Mouse (Mus musculus) midbrain, embryonic 13.5 days (tissue): ENCODE results near the gene Gm10491. TPM values are rescaled to one million over a fixed set of nuclear protein-coding genes. Genes with fewer than 3 reads are reported as not detected.

ENCODE experiments used
- ATAC-seq: fragments of 200-750 bp; cut with Nextera tagmentation; 2 replicates; pipeline ENCODE4 v1.8.0; 2017; ENCODE audit warnings: mild to moderate bottlenecking, moderate TSS enrichment, moderate library complexity
- H3K27ac ChIP-seq: fragments of 300-500 bp; sonication (generic); 2 replicates; pipeline ENCODE4 v1.5.1; 2015; ENCODE audit warnings: inconsistent platforms, mild to moderate bottlenecking, moderate library complexity
- H3K27me3 ChIP-seq: fragments of 300-500 bp; sonication (generic); 2 replicates; pipeline ENCODE4 v1.6.1; 2015; ENCODE audit warnings: mild to moderate bottlenecking, inconsistent platforms
- H3K36me3 ChIP-seq: fragments of 300-500 bp; sonication (generic); 2 replicates; pipeline ENCODE4 v1.6.1; 2015; ENCODE audit warnings: mild to moderate bottlenecking, inconsistent platforms
- H3K4me1 ChIP-seq: fragments of 300-500 bp; sonication (generic); replicated peaks from 2 replicates; pipeline ENCODE4 v1.6.1; 2015; ENCODE audit warnings: inconsistent platforms
- H3K4me2 ChIP-seq: fragments of 300-500 bp; sonication (generic); replicated peaks from 2 replicates; pipeline ENCODE4 v1.6.1; 2015; ENCODE audit warnings: moderate library complexity, mild to moderate bottlenecking, inconsistent platforms
- H3K4me3 ChIP-seq: fragments of 300-500 bp; sonication (generic); replicated peaks from 2 replicates; pipeline ENCODE4 v1.5.1; 2015; ENCODE audit warnings: mild to moderate bottlenecking, inconsistent platforms
- H3K9ac ChIP-seq: fragments of 300-500 bp; sonication (generic); replicated peaks from 2 replicates; pipeline ENCODE4 v1.6.1; 2015; ENCODE audit warnings: mild to moderate bottlenecking, inconsistent platforms
- H3K9me3 ChIP-seq: fragments of 300-500 bp; sonication (generic); 2 replicates; pipeline ENCODE4 v1.6.1; 2016; ENCODE audit warnings: mild to moderate bottlenecking, inconsistent platforms
- whole genome bisulfite sequencing: fragments of 180-500 bp; shearing (Covaris S2); methylation state at CpG from one replicate; pipeline ENCODE4 v1.1.7; 2015; 5-methylcytosine and 5-hydroxymethylcytosine counted together
- polyA plus RNA-seq: library from polyadenylated mRNA; unstranded; fragments of >200 nt; fragmentation: Nextera tagmentation; extraction: Ambion mirVana; gene quantifications from 2 replicates; pipeline ENCODE4 v1.2.1, GENCODE M21; 2015

Gm10491 gene
- polyA plus RNA-seq, 1 experiment from 2014 or later: not detected

DNA sequence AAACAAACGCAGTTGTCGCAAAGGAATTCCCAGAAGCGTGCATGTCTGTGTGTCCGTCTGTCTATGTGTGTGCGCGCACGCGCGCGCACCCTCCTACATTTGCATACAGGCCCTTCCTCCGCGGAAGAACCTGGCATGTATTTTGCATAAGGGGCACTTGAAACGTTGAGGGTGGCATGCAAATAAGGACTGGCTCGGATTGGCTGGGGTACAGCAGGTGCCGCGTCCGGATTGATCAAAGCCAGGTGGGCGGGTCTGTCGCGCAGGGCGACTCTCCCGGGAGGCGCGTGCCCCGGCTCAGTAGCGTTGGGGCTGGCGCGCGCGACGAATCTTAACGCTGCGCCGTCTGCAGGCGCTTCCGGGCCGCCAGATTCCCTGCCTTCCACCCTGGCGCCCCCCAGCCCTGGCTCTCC, 29.6 kb downstream of the Gm10491 start, which contains the start of gene Pim2:
Pim2 (plus strand) TSS at position 256 of the 413 bp plus-strand sequence.
- Histone ChIP-seq H3K9me3 (no peaks in the 10 kb centered on the region), H3K27me3 (no peaks in the 10 kb centered on the region), H3K4me1 (peaks cover 14% of the 10 kb centered on the region; the same call in 1 of the 2 replicates), H3K4me2 (peak within 1 kb of the TSS; percentile 89), H3K4me3 (peak within 1 kb of the TSS; percentile 57), H3K9ac (peak within 1 kb of the TSS; percentile 69), H3K36me3 (peaks cover 20% of the 10 kb centered on the region), H3K27ac (peak within 1 kb of the TSS; percentile 39)
- ATAC-seq: peak; percentile 91
- 23% methylated on average over 30 of the region's 38 CpGs for whole genome bisulfite sequencing

DNA sequence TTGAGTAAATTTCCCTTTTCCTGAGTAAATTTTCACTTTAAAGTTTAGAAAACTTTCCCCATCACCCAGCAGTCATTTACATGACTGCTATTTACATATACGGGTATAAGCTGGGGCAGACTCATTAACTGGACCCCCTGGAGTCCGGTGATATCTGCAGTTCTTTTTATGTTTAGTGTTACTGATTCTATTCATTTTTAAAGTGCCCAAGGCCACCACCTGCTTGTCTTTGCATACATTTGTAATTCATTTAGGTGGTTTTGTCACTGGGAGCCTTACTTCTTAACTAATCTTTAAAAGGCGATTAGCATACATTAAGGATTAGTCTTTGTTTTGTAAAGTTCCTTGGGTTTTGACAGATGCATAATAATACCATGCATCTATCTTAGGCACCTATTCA, 37.8 kb downstream of the Gm10491 start:
- H3K27ac ChIP-seq: no peak overlapping the region
- no peaks in the 10 kb centered on the region for H3K9me3 ChIP-seq
- H3K4me1 ChIP-seq: no peaks in the 10 kb centered on the region; the same call in 1 of the 2 replicates
- peaks cover 36% of the 10 kb centered on the region for H3K36me3 ChIP-seq
- no peak for ATAC-seq
- 28% methylated on average over 3 of the region's 3 CpGs for WGBS
- H3K4me3 ChIP-seq: no peak overlapping the region
- H3K27me3 ChIP-seq: no peaks in the 10 kb centered on the region
- H3K9ac ChIP-seq: no peak overlapping the region
- H3K4me2 ChIP-seq: no peak overlapping the region

DNA sequence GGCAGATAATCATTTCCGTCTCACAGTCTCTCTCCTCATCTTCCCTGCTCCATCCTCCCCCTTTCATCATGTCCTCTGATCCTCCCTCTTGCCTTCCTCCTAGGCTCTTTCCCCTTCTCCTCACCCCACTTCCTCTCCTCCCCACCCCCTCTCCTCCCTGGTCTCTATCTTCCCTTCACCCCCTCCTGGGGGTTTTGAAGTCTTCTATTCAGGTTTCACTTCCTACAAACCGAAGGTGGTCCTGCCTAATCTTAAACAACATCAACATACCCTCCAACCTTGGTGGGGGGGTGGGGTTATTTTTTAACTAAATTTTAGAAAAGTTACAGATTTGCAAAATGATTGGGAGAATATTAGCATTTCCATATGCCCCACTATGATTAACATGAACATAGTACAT, 39.1 kb downstream of the Gm10491 start:
- Histone ChIP-seq H3K27me3 (no peaks in the 10 kb centered on the region), H3K27ac (no peak overlapping the region), H3K9ac (no peak overlapping the region), H3K36me3 (peaks cover 23% of the 10 kb centered on the region), H3K9me3 (no peaks in the 10 kb centered on the region), H3K4me3 (no peak overlapping the region), H3K4me1 (no peaks in the 10 kb centered on the region; the same call in 1 of the 2 replicates), H3K4me2 (no peak overlapping the region)
- WGBS: 50% methylated on average over 2 of the region's 2 CpGs
- no peak for ATAC-seq

DNA sequence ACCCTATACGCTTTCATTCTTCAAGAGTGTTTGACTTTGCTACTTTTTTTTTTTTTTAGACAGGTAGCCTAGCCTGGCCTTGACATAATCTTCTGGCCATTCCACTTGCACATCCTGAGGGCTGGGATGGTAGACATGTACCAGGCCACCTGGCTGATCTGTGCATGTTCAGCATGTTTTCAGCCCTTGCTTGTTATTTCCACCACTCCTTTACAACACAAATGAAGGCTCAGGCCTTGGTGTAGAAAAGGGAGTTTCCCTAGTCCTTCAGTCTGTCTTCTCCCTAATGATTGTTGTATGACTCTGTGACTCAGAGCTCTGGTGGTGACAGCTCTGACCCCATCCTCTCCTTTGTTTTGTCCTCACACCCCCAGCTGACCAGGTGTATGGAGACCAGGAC, 40.5 kb downstream of the Gm10491 start:
- Histone ChIP-seq H3K9me3 (no peaks in the 10 kb centered on the region), H3K9ac (no peak overlapping the region), H3K4me1 (no peaks in the 10 kb centered on the region; the same call in 1 of the 2 replicates), H3K4me3 (no peak overlapping the region), H3K27me3 (no peaks in the 10 kb centered on the region), H3K4me2 (no peak overlapping the region), H3K36me3 (peaks cover 15% of the 10 kb centered on the region; the same call in 1 of the 2 replicates), H3K27ac (no peak overlapping the region)
- no peak for ATAC-seq
- WGBS: 85% methylated on average over 1 of the region's 1 CpGs

DNA sequence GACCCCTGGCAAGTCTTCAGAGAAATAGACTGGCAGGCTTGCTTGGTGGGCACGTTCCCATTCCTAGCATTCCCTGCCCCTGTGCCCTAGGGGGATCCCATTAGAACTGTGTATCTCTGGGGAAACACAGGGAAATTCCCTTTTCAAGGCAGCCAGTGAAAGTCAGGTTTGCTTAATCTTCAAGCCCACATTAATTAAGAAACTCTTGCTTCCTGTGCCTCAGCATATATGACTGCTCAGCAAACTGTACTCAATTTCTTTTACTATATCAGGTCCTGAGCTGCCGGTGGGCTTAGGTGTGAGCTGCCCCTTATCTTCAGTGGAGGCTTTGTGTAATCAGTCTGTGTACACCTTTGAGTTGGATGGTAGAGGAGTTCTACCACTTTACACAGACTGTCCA, 41.8 kb downstream of the Gm10491 start:
- WGBS: 74% methylated on average over 2 of the region's 2 CpGs
- no peak overlapping the region for H3K27ac ChIP-seq

DNA sequence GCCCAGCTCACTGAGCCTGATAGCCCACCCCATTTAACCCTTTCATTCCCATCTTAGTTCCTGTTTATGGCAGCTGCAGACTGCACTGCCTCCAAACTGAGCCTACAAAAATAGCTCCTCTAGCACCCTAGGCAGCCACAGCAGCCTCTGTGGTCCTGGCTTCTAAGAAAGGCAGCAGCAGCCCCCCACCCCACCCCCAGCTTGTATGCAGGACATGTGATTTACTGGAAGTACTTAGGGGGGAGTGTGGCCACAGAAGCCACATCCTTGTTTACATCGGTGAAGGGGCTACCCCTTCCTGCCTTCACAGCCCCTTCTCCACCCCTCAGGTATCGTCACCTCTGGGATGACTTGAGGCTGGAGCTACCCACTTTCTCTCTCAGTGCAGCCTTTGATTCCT, 42.3 kb downstream of the Gm10491 start:
- no peak overlapping the region for H3K4me3 ChIP-seq
- H3K9ac ChIP-seq: no peak overlapping the region
- H3K36me3 ChIP-seq: peaks cover 10% of the 10 kb centered on the region; the same call in 1 of the 2 replicates
- H3K27ac ChIP-seq: no peak overlapping the region
- H3K4me2 ChIP-seq: no peak overlapping the region
- 79% methylated on average over 2 of the region's 2 CpGs for WGBS
- H3K9me3 ChIP-seq: no peaks in the 10 kb centered on the region
- no peak for ATAC-seq
- H3K4me1 ChIP-seq: no peaks in the 10 kb centered on the region; the same call in 1 of the 2 replicates
- no peaks in the 10 kb centered on the region for H3K27me3 ChIP-seq

More for the DNA sequence above, 41.8 kb downstream of the Gm10491 start:
- Histone ChIP-seq H3K9me3 (no peaks in the 10 kb centered on the region), H3K4me3 (no peak overlapping the region), H3K9ac (no peak overlapping the region), H3K4me1 (no peaks in the 10 kb centered on the region; the same call in 1 of the 2 replicates), H3K36me3 (peaks cover 10% of the 10 kb centered on the region; the same call in 1 of the 2 replicates), H3K4me2 (no peak overlapping the region), H3K27me3 (no peaks in the 10 kb centered on the region)
- no peak for ATAC-seq

DNA sequence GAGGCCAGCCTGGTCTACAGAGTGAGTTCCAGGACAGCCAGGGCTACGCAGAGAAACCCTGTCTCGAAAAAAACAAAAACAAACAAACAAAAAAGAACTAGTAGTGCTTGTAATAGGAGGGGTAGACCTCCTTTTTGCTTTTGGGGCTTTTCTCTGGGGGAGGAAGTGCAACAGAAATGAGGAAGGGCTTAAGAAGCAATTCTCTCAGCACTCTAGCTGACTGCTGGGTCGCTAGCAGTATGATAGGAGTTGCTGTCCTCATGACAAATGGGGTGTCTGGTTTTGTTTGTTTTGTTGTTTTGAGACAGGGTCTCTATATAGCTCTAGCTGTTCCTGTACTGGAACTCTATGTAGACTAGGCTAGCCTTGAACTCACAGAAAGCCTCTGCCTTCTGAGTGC, 43.1 kb downstream of the Gm10491 start:
- Histone ChIP-seq H3K4me3 (no peak overlapping the region), H3K9ac (no peak overlapping the region), H3K4me2 (no peak overlapping the region), H3K9me3 (no peaks in the 10 kb centered on the region), H3K27me3 (no peaks in the 10 kb centered on the region), H3K4me1 (no peaks in the 10 kb centered on the region; the same call in 1 of the 2 replicates), H3K27ac (no peak overlapping the region), H3K36me3 (peaks cover 11% of the 10 kb centered on the region; the same call in 1 of the 2 replicates)
- 79% methylated on average over 3 of the region's 3 CpGs for WGBS
- no peak for ATAC-seq

DNA sequence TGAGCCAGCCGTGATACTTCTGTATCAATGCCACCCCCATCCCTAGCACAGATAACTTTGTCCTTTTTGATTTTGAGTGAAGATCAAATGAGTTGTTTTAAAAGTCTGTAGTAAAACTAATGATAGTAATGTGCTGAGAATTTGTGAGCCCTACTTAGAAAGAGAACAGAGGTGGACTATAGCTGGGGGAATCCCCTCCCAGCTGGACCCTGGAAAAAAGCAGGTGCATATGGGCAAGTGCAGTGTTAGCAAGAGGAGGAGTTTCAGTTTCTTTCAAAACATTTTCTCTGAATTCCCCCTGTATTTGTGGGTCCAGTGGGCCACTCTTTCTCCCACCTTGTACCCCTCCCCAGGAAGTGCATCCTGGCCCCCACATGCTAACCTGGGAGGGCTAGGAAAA, 44.5 kb downstream of the Gm10491 start:
- Histone ChIP-seq H3K36me3 (peaks cover 9% of the 10 kb centered on the region; the same call in 1 of the 2 replicates), H3K27ac (no peak overlapping the region), H3K4me3 (no peak overlapping the region), H3K9ac (no peak overlapping the region), H3K4me2 (no peak overlapping the region), H3K4me1 (no peaks in the 10 kb centered on the region; the same call in 1 of the 2 replicates), H3K9me3 (no peaks in the 10 kb centered on the region), H3K27me3 (no peaks in the 10 kb centered on the region)
- no peak for ATAC-seq
- 79% methylated on average over 1 of the region's 1 CpGs for WGBS

DNA sequence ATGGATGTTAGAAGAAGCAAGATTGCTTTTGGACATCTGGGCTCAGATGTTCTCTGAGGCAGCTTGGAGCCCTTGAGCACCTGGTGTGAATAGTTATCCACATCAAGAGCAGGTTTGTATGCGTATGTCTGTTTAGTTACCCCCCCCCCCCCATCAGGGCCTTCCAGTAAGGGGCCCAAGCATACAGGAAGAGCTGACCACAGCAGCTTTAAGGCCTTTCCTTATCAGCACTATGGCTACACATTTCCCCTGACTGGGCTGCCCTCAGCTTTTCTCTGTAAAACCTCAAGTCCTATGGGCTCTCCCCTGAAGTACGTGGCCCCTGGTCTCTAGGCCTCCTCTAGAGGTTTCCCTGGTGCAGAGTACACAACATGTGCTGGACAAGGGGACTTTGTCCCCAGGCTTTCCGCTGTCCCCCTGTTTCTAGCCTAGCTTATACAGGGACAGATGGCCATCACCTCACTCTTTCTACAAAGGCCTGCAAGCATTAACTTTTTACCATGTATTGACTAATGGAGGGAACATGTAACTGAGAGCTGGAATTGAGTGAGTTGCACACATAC, 48.4 kb downstream of the Gm10491 start:
- Histone ChIP-seq H3K27me3 (no peaks in the 10 kb centered on the region), H3K27ac (no peak overlapping the region), H3K4me2 (no peak overlapping the region), H3K4me3 (no peak overlapping the region), H3K9ac (no peak overlapping the region), H3K9me3 (no peaks in the 10 kb centered on the region), H3K36me3 (peaks cover 7% of the 10 kb centered on the region; the same call in 1 of the 2 replicates), H3K4me1 (no peaks in the 10 kb centered on the region)
- ATAC-seq: no peak
- WGBS: 85% methylated on average over 3 of the region's 3 CpGs

Other genes starting within 250 kb of the Gm10491 start
- 20.3 and 22.2 TPM in 2 replicates for gene Plp2, start 236.4 kb downstream of the Gm10491 start, polyA plus RNA-seq
- 0.06 and 0.09 TPM in 2 replicates for gene Magix, start 226.6 kb downstream of the Gm10491 start, polyA plus RNA-seq
- gene Gpkow, start 210.7 kb downstream of the Gm10491 start, polyA plus RNA-seq: 45.1 and 45.6 TPM in 2 replicates
- gene Wdr45, start 193.5 kb downstream of the Gm10491 start, polyA plus RNA-seq: 31.8 and 34.9 TPM in 2 replicates
- not detected in 2 replicates for gene Gm45208, start 185.6 kb downstream of the Gm10491 start, polyA plus RNA-seq
- gene Praf2, start 179.4 kb downstream of the Gm10491 start, polyA plus RNA-seq: 110 and 111 TPM in 2 replicates
- gene Ccdc120, start 156.9 kb downstream of the Gm10491 start, polyA plus RNA-seq: 46.0 and 51.0 TPM in 2 replicates
- gene Tfe3, start 145.3 kb downstream of the Gm10491 start, polyA plus RNA-seq: 25.3 and 30.4 TPM in 2 replicates
- gene Gripap1, start 118.1 kb downstream of the Gm10491 start, polyA plus RNA-seq: 76.5 and 81.7 TPM in 2 replicates
- gene Kcnd1, start 85.5 kb downstream of the Gm10491 start, polyA plus RNA-seq: 1.4 and 2.1 TPM in 2 replicates
- 46.4 and 53.2 TPM in 2 replicates for gene Otud5, start 66.5 kb downstream of the Gm10491 start, polyA plus RNA-seq
- 20.8 and 21.9 TPM in 2 replicates for gene Pim2, start 29.6 kb downstream of the Gm10491 start, polyA plus RNA-seq
- 34.6 and 41.5 TPM in 2 replicates for gene Slc35a2, start 23.8 kb downstream of the Gm10491 start, polyA plus RNA-seq
- gene Pqbp1, start 8.6 kb downstream of the Gm10491 start, polyA plus RNA-seq: 216 and 236 TPM in 2 replicates
- 171 and 173 TPM in 2 replicates for gene Timm17b, start 8.5 kb downstream of the Gm10491 start, polyA plus RNA-seq
- not detected in 2 replicates for gene Gm10490, start 1.7 kb upstream of the Gm10491 start, polyA plus RNA-seq
- gene Pcsk1n, start 12.0 kb upstream of the Gm10491 start, polyA plus RNA-seq: 164 and 172 TPM in 2 replicates
- gene Eras, start 20.8 kb upstream of the Gm10491 start, polyA plus RNA-seq: 0.24 TPM in 1 of 2 replicates, not detected in the other
- gene Hdac6, start 40.1 kb upstream of the Gm10491 start, polyA plus RNA-seq: 76.7 and 78.2 TPM in 2 replicates
- 0.24 and 0.31 TPM in 2 replicates for gene Gata1, start 70.2 kb upstream of the Gm10491 start, polyA plus RNA-seq
- gene Glod5, start 110.7 kb upstream of the Gm10491 start, polyA plus RNA-seq: 0.26 TPM in 1 of 2 replicates, not detected in the other
- 49.9 and 50.4 TPM in 2 replicates for gene Suv39h1, start 166.9 kb upstream of the Gm10491 start, polyA plus RNA-seq
- gene Was, start 182.7 kb upstream of the Gm10491 start, polyA plus RNA-seq: 0.15 TPM in 1 of 2 replicates, not detected in the other
- 56.8 and 58.0 TPM in 2 replicates for gene Wdr13, start 225.1 kb upstream of the Gm10491 start, polyA plus RNA-seq
- gene Rbm3, start 238.0 kb upstream of the Gm10491 start, polyA plus RNA-seq: 358 and 422 TPM in 2 replicates